Mouse (Mus musculus): ENCODE measurements around the gene Gm20458.

Gene Gm20458

DNA sequence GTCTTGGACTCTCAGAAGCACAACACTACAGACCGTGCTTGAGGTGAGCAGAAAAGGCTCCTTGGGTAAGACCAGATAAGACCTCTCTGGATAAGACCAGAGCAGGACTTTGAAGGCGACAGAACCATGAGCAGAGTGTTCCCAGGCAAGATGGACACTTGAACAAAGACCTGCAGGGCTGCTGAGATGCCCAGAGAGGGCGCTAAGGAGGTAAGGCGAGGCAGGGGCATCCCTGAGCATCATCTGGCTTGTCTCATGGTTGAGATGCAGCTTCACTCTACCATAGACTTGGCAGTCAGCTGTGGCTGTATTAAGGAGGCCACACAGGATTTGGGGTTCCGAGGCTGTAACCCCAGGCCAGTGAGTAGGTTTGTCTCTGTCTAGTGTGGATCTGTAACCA, 38.5 kb downstream of the Gm20458 start:
- DNase-seq (ENCODE audit: low read depth, low spot score), result no peak

- no peak for DNase-seq (ENCODE audit: low read depth, low spot score)
These were observed 39.7 kb downstream of the Gm20458 start for GRCm38 (mm10) chr2:164500511-164500910.

DNA sequence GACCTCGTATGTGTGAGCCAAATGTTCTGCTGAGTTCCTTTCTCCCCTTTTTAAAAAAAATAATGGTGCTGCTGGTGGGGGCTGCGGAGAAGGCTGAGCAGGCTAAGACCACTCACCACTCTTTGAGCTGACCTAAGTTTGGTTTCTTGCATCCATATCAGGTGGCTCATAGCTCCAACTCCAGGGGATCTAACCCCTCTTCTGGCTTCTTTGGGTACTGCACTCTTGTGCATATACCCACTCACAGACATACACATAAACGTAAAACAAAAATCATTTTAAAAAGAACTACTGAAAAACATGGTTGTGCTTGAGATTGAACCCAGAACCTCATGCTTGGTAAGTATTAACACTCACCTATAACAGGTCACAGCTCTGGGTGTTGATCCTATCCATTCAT, 44.2 kb downstream of the Gm20458 start:
- DNase-seq (ENCODE audit: low read depth, low spot score), result no peak

DNA sequence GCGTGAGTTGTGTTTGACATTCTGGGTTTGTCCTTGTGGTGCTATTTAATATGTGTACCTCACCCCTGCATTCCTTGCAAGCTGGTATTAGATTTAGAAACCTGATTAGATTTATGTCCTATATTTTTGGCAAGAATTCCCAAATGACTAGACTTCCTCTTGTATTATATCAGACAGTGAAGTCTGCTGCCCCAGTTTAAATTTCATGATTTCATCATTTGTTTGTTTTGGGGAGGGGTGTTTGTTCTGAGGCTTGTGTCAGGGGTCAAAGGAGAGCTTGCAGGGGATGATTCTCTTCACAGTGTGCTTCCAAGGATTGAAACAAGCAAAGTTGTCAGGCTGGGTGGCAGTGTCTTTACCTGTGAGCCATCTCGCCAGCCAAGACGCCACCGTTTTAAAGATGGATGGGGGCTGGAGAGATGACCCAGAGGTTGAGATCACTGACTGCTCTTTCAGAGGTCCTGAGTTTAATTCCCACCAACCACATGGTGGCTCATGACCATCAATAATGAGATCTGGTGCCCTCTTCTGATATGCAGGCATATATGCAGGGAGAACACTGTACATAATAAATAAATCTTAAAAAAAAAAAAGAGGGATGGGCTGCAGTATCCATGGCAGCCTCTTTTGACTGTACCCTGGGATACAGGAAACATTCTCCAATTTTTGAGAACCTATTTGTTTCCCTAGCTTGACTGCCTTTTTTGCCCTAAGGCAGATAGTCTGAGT, 45.0 kb downstream of the Gm20458 start:
- DNase-seq (ENCODE audit: low read depth, low spot score), result no peak

GRCm38 (mm10) chr2:164507811-164508210, 47.0 kb downstream of the Gm20458 start:
- no peak for DNase-seq (ENCODE audit: low read depth, low spot score)

- DNase-seq (ENCODE audit: low read depth, low spot score), result no peak
These were observed 49.9 kb downstream of the Gm20458 start for GRCm38 (mm10) chr2:164510621-164511190.

- no peak for DNase-seq (ENCODE audit: low read depth, low spot score)
These were observed 51.5 kb downstream of the Gm20458 start for GRCm38 (mm10) chr2:164512121-164512909.

DNA sequence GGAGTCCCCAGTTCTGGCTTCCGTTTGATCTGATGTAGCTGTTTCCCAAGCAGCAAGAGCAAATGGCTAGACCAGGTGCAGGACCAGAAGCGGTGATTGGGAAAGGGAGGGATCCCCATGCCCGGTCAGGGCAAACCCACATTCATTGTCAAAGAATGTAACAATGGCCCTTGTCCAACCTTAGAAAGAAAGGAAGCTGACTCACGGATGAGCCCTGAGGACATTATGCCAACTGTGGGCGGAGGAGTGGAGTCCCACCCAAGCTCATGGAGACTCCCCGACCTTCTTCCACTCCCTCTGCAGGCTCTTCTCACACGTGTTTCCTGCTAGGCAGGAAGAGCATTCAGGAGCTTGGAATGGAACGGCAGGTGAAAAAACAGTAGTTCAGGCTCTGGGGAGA, 52.6 kb downstream of the Gm20458 start:
- DNase-seq (ENCODE audit: low read depth, low spot score), result peak; percentile 33

DNA sequence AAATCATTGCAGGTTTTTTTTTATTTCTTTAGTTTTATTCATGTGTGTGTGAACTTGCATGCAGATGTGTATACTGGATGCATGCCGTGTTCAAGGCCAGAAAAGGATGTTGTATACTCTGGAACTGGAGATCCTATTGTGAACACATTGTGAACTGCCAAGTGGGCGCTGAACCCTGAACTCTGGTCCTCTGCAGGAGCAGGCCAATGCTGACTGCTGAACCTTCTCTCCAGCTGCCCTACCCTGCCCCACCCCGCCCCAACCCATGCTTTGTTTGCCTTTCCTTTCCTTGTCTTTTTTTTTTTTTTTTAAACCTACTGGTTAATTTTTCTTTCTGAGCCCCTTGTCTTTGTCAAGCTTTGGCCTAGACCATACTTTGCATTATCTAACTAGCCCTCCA, 54.1 kb downstream of the Gm20458 start:
- no peak for DNase-seq (ENCODE audit: low read depth, low spot score)

DNA sequence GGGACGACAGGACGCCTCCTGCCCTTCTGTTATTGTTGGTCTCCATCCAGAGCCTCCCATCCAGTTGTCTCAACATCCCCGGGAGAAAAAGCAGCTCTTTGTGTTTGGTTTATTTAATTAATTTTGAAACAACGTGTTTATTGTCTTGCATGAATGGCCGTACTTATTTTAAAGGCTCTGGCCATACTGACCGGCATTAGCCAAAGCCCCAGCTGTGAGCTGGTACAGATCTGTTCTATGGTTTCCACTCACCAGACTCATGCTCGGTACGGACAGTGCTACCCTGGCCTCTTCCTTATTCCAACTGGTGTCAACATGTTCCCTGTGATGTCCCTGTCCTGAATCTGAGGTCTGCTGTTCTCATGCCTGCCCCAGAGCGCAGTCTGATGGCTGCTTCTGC, 55.1 kb downstream of the Gm20458 start:
- no peak for DNase-seq (ENCODE audit: low read depth, low spot score)

- DNase-seq (ENCODE audit: low read depth, low spot score), result no peak
These were observed 55.8 kb downstream of the Gm20458 start for GRCm38 (mm10) chr2:164516592-164516991.

DNA sequence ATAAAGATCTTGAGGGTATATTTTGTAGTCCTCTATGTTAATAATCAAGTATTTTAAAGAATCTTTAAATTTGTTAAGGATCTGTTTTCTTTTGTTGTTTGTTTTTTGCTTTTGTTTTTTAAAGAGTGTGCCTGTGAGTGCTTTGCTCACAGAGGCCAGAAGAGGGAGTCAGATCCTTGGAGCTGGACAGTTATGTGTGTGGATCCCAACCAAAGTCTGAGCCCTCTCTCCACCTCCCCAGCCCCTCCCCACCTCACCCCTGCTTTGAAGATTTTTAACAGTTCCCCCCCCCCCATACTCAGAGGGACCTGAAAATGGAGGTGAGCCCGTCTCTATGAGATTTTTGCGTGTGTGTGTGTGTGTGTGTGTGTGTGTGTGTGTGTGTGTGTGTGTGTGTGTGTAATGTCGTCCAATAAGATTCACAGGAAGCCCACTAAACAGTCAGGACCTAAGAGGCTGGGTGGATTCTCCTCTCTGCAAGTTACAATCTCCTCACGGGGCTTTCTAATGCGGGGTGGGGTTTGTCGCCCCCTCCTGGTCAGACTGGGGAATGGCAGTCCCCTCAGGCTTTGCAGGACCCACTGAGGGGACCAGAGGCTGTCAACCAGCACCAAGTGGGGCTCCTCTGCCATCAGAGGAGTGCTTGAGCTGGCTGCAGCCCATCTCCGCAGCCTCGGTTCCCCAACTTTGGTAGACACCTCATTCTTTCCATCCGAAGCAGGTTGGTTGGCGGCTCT, 56.9 kb downstream of the Gm20458 start:
- peak; percentile 45 for DNase-seq (ENCODE audit: low read depth, low spot score)

- no peak for DNase-seq (ENCODE audit: low read depth, low spot score)
These were observed 57.8 kb downstream of the Gm20458 start for GRCm38 (mm10) chr2:164518266-164519170.

DNA sequence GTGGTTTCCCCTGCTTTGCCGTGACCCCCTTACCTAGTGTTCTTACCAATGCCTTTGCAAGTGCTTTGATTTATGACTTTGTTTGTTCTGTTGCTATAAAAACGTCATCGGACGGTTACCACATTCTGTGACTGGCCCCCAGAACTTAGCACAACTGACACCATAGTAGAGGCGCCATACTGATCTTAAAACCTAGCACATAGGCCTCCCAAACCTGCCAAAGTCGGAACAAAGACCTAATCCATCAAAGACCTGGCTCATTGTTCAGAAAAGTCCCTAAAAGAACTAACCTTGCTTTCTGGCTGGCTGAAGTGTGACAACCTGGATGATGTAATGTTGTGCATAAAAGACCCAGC, 58.4 kb downstream of the Gm20458 start:
- DNase-seq (ENCODE audit: low read depth, low spot score), result no peak

GRCm38 (mm10) chr2:164520782-164521181, 60.0 kb downstream of the Gm20458 start:
- DNase-seq (ENCODE audit: low read depth, low spot score), result peak; percentile 47

DNA sequence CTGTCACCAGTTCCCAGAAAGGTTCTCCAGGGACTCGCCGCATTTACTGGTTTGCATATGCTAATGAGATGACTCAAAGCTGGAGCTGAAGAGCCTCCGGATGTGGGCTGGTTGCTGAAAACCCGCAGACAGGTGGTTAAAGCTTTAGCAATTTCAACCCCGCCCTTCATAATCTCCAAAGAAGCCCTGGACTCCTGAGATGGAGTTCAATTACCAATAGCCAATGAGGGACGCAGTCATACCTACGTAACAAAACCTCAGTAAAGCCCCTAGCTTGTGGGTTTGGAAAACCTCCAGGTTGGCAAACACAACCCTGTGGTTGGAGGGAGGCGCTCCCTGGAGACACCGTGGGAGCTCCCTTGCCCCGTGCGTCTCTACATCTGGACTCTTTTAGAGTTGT, 61.1 kb downstream of the Gm20458 start:
- peak; percentile 22 for DNase-seq (ENCODE audit: low read depth, low spot score)

DNA sequence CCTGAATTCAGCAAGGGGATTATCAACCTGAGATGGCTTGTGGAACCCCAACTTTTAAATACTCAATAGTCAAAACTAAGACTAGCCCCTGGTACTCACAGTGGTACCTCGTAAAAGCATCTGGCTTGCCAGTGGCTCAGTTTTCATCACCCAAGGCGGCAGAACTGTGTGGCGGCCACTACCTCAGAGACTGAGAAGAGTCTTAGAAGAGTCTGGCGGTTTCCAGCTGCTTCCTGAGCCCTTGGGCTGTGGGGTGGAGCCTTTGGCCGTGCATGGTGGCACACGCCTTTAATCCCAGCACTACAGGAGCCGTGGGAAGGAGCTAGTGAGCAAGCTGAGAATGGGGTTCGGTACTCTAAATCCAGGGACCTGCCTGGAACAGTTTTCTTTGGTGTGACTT, 61.5 kb downstream of the Gm20458 start:
- DNase-seq (ENCODE audit: low read depth, low spot score), result no peak

DNA sequence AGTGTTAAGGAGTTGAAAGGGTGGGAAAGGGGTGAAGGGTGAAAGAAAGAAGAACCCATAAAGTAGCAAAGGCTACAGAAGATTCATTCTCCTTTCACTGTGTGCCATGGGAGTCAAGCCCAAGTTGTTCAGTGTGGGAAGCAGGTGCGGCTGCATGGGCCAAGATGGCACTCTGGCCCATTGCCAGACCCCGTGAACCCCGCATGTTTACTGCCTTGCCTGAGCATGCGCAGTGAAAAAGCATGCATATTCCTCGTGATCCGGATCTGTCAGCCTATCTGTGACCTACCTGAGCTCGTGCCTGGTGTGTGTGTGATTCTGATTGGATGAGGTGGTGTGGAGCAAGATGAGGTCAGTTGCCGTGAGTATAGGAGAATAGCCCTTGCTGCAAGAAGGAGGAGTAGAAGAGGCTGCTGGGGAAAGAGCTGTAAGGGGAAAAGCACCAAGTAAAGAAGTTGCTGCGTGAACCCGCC, 62.6 kb downstream of the Gm20458 start:
- peak; percentile 18 for DNase-seq (ENCODE audit: low read depth, low spot score)

GRCm38 (mm10) chr2:164528557-164528956, 67.8 kb downstream of the Gm20458 start:
- no peak for DNase-seq (ENCODE audit: low read depth, low spot score)

GRCm38 (mm10) chr2:164531169-164531568, 70.4 kb downstream of the Gm20458 start:
- DNase-seq (ENCODE audit: low read depth, low spot score), result peak; percentile 25

DNA sequence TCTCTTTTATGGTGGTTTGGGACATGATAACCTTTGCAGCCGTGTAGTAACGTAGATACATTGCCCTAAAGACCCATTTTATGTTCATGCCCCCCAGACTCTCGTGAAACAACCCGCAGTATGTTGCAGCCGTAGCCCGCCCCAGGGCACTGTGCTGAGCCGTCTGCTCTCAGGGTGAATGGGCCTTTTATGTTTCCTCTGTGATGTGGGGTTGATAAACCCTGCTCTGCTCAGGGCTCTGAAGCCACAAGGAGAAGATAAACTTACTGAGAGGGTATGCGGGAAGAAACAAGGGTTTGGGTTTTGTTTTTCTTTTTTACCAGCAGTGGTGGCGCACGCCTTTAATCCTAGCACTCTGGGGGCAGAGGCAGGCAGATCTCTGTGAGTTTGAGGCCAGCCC, 73.5 kb downstream of the Gm20458 start:
- DNase-seq (ENCODE audit: low read depth, low spot score), result no peak
